Comparison of ENCODE assay signal across 20 mouse cellular contexts in genomic region chr3:100418387-100418786, GRCm38 (mm10).
DNase-seq lines count a peak whose midpoint lies in the region; ATAC-seq lines count a peak whose summit lies in the region.
"Had no signal": no experiment of that assay in that cellular context is flagged by ENCODE, and none has a peak within 500 bp of the region (broad histone marks: within the 10 kb centered on the region; RNA-seq: fewer than 3 reads in every experiment).

No protein-coding gene starts in this region.

- peak overlapping the region; percentile 57; the same call in 1 of the 2 replicates for H3K27ac ChIP-seq in heart, embryonic 10.5 days
- H3K27ac ChIP-seq in neural tube, embryonic 14.5 days (ENCODE audit: low read depth, low read length) = no peak overlapping the region
- H3K27ac ChIP-seq: forebrain, embryonic 15.5 days; heart, embryonic 15.5 days; hindbrain, embryonic 10.5 days; limb, embryonic 12.5 days; liver, embryonic 12.5 days had no signal

- ATAC-seq in neural tube, embryonic 14.5 days (ENCODE audit: low read depth) = peak; percentile 43; the same call in 1 of the 2 replicates
- ATAC-seq: activated CD4-positive, CD25-positive, alpha-beta regulatory T cell, adult 4 months; CD4-positive, CD25-positive, alpha-beta regulatory T cell, adult 4 months; liver, embryonic 12.5 days had no signal

- no peak overlapping the region for H3K4me3 ChIP-seq in heart, embryonic 10.5 days
- no peak overlapping the region for H3K4me3 ChIP-seq in neural tube, embryonic 14.5 days (ENCODE audit: low read depth, low read length)
- H3K4me3 ChIP-seq: heart, embryonic 15.5 days; limb, embryonic 12.5 days; liver, embryonic 12.5 days; megakaryocyte, embryonic 14.5 days had no signal

- intact Hi-C loops in heart, postnatal 36 days (cut with DNase I) = no loop called here

- H3K36me3 ChIP-seq in heart, embryonic 10.5 days = no peaks in the 10 kb centered on the region
- no peaks in the 10 kb centered on the region for H3K36me3 ChIP-seq in neural tube, embryonic 14.5 days (ENCODE audit: control insufficient read depth, insufficient read depth, low read length)
- H3K36me3 ChIP-seq: forebrain, embryonic 15.5 days; G1E; heart, embryonic 15.5 days; hindbrain, embryonic 10.5 days; limb, embryonic 12.5 days; liver, embryonic 12.5 days had no signal

- peaks cover 55% of the 10 kb centered on the region for H3K4me1 ChIP-seq in heart, embryonic 10.5 days
- H3K4me1 ChIP-seq in neural tube, embryonic 14.5 days (ENCODE audit: control insufficient read depth, insufficient read depth, low read length) = no peaks in the 10 kb centered on the region

- no peak overlapping the region for H3K9ac ChIP-seq in neural tube, embryonic 14.5 days (replicated peaks; ENCODE audit: low read depth, low read length)
- H3K9ac ChIP-seq: forebrain, embryonic 15.5 days; heart, embryonic 15.5 days; liver, embryonic 12.5 days had no signal

- WGBS in heart, embryonic 10.5 days = 37% methylated on average over 1 of the region's 1 CpGs
- WGBS in neural tube, embryonic 14.5 days = 79% methylated on average over 1 of the region's 1 CpGs

- H3K4me2 ChIP-seq in neural tube, embryonic 14.5 days (ENCODE audit: low read depth, low read length) = no peak overlapping the region
- H3K4me2 ChIP-seq: heart, embryonic 15.5 days; limb, embryonic 12.5 days; liver, embryonic 12.5 days had no signal

- no peaks in the 10 kb centered on the region for H3K9me3 ChIP-seq in heart, embryonic 10.5 days
- no peaks in the 10 kb centered on the region for H3K9me3 ChIP-seq in neural tube, embryonic 14.5 days (ENCODE audit: control insufficient read depth, low read length)
- H3K9me3 ChIP-seq: forebrain, embryonic 15.5 days; G1E; heart, embryonic 15.5 days; hindbrain, embryonic 10.5 days; limb, embryonic 12.5 days; liver, embryonic 12.5 days; megakaryocyte, embryonic 14.5 days had no signal

- DNase-seq in heart, embryonic 10.5 days (ENCODE audit: low spot score) = no peak
- DNase-seq in heart, postnatal 36 days = no peak
- peak; percentile 28 for DNase-seq in kidney, adult 18-20 months
- DNase-seq in kidney, postnatal 4 days = no peak
- DNase-seq in kidney, adult 9 months = peak; percentile 34
- no peak for DNase-seq in right cerebral cortex, adult 18-20 months
- no peak for DNase-seq in frontal cortex, postnatal 36 days (ENCODE audit: low spot score in 2 of 2)
- DNase-seq: adrenal gland, postnatal 10 days; lung, adult 2 months; right cerebral cortex, postnatal 14 days had no signal

- no peaks in the 10 kb centered on the region for H3K27me3 ChIP-seq in heart, embryonic 10.5 days (ENCODE audit: insufficient read depth, poor library complexity, severe bottlenecking)
- H3K27me3 ChIP-seq in neural tube, embryonic 14.5 days (ENCODE audit: control insufficient read depth, insufficient read depth, low read length) = no peaks in the 10 kb centered on the region
- H3K27me3 ChIP-seq: forebrain, embryonic 15.5 days; heart, embryonic 15.5 days; limb, embryonic 12.5 days had no signal

Comparison
In these comparisons a context has a peak if more than half of its experiments do, and no peak if none do; other contexts are left out.
1. DNase-seq: peak in kidney, adult 18-20 months (single experiment) and kidney, adult 9 months (single experiment); none in heart, embryonic 10.5 days (single experiment), heart, postnatal 36 days (0 of 2), kidney, postnatal 4 days (0 of 2), right cerebral cortex, adult 18-20 months (single experiment) and frontal cortex, postnatal 36 days (0 of 2).